Mouse (Mus musculus): ENCODE results near the gene Col6a3. TPM values are rescaled to one million over a fixed set of nuclear protein-coding genes. Genes with fewer than 3 reads are reported as not detected.

Gene Col6a3
- polyA plus RNA-seq, 1 experiment: 2.6 TPM

DNA sequence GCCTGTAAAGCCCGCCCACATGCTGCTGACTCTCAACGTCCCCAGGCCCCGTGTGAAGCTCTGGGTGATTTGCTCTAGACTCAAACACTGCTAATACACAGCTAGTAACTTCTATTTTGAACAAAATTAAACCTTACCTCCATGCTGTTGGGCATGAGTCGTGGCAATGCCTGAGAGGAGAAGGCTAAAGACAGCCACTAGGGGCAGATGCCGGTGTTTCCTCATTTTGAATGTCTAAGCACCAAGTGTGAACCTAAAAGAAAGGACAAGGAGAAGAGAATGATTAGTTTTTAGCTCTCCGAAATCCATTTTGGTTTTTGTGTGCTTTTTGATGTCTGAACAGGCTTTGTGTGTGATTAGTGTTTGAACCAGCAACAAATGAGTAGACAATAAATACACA, 13.8 kb downstream of the Col6a3 start:
- WGBS: 62% methylated on average over 6 of the region's 6 CpGs
- Histone ChIP-seq H3K27ac (ENCODE audit: insufficient read depth, low read length) (no peak overlapping the region), H3K4me3 (replicated peaks; ENCODE audit: insufficient read depth, low read depth, low read length) (no peak overlapping the region), H3K4me1 (ENCODE audit: control insufficient read depth, insufficient read depth, low read length) (no peaks in the 10 kb centered on the region), H3K27me3 (ENCODE audit: control insufficient read depth, insufficient read depth, low read length) (no peaks in the 10 kb centered on the region; the same call in 1 of the 2 replicates)
- TF ChIP-seq POLR2A (IDR thresholded peaks at IDR 0.05; ENCODE audit: borderline replicate concordance, insufficient read depth, low read length): no peak
- TF ChIP-seq CTCF (IDR thresholded peaks at IDR 0.05; ENCODE audit: borderline replicate concordance, insufficient read depth, low read depth, low read length): no peak
- DNase-seq: no peak

DNA sequence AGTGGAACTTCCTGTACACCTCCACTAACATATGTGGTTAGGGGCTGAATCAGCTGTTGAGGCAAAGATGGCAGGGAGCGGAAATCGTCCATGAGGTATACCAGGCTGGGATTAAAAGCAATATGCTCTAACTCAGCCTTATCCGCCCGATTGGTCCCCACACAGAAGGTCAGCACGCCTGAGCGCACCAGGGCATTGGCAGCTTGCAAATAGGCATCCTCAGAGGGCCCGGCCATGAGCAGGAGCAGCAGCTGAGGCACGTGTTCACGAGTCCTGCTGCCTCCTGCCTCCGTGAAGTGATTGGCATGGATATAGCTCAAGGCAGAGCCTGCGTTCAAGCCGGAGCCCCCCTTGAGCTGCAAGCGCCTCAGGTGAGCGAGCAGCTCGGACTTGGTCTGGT, 30.5 kb downstream of the Col6a3 start:
- no peaks in the 10 kb centered on the region for H3K27me3 ChIP-seq (ENCODE audit: control insufficient read depth, insufficient read depth, low read length)
- no peak for TF ChIP-seq POLR2A (IDR thresholded peaks at IDR 0.05; ENCODE audit: borderline replicate concordance, insufficient read depth, low read length)
- H3K4me1 ChIP-seq (ENCODE audit: control insufficient read depth, insufficient read depth, low read length): no peaks in the 10 kb centered on the region
- no peak overlapping the region for H3K4me3 ChIP-seq (replicated peaks; ENCODE audit: insufficient read depth, low read depth, low read length)
- WGBS: 31% methylated on average over 15 of the region's 15 CpGs
- no peak overlapping the region for H3K27ac ChIP-seq (ENCODE audit: insufficient read depth, low read length)
- DNase-seq: no peak

DNA sequence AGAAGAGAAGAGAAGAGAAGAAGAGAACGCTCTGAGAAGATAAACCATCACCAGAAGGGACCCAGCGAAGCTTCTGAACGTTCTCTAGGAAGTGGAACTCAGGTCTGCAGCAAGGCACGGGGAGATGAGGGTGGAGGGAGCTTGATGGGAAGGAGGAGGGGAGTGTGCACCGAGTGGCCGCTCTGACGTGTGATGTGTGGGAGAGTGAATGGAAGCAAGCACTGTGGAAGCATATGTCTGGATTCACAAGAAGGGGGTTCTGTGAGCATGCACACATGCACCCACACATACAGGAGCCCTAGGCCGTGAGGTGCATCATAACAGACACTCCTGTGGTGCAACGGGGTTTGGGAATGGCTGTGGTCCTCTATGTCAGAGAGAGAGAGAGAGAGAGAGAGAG, 34.8 kb downstream of the Col6a3 start:
- Histone ChIP-seq H3K27ac (ENCODE audit: insufficient read depth, low read length) (no peak overlapping the region), H3K4me3 (replicated peaks; ENCODE audit: insufficient read depth, low read depth, low read length) (no peak overlapping the region), H3K27me3 (ENCODE audit: control insufficient read depth, insufficient read depth, low read length) (no peaks in the 10 kb centered on the region), H3K4me1 (ENCODE audit: control insufficient read depth, insufficient read depth, low read length) (no peaks in the 10 kb centered on the region)
- DNase-seq: no peak
- 77% methylated on average over 9 of the region's 9 CpGs for WGBS
- TF ChIP-seq POLR2A (IDR thresholded peaks at IDR 0.05; ENCODE audit: borderline replicate concordance, insufficient read depth, low read length) (no peak), CTCF (IDR thresholded peaks at IDR 0.05; ENCODE audit: borderline replicate concordance, insufficient read depth, low read depth, low read length) (no peak)

DNA sequence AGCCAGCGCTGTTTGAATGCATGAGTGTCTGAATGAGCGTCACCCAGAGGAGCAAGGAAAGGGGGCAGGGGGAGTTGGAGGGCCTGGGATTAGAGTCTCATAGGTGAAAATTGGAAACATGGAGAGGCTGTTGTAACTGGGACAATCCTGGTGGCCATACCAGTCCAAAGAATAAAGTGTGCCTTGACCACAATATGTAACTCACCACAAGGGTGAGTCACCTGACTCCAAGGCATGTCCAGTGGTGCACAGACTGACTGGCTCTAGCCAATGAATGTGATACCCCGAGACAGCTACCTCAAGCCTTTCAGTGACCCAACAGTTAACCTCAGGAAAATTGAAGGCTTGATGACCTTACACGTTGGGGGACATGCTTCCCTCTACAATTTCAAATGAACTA, 40.7 kb downstream of the Col6a3 start:
- Histone ChIP-seq H3K27ac (ENCODE audit: insufficient read depth, low read length) (no peak overlapping the region), H3K4me3 (replicated peaks; ENCODE audit: insufficient read depth, low read depth, low read length) (no peak overlapping the region), H3K27me3 (ENCODE audit: control insufficient read depth, insufficient read depth, low read length) (no peaks in the 10 kb centered on the region), H3K4me1 (ENCODE audit: control insufficient read depth, insufficient read depth, low read length) (no peaks in the 10 kb centered on the region)
- DNase-seq: no peak
- WGBS: 88% methylated on average over 4 of the region's 4 CpGs
- no peak for TF ChIP-seq CTCF (IDR thresholded peaks at IDR 0.05; ENCODE audit: borderline replicate concordance, insufficient read depth, low read depth, low read length)
- no peak for TF ChIP-seq POLR2A (IDR thresholded peaks at IDR 0.05; ENCODE audit: borderline replicate concordance, insufficient read depth, low read length)

DNA sequence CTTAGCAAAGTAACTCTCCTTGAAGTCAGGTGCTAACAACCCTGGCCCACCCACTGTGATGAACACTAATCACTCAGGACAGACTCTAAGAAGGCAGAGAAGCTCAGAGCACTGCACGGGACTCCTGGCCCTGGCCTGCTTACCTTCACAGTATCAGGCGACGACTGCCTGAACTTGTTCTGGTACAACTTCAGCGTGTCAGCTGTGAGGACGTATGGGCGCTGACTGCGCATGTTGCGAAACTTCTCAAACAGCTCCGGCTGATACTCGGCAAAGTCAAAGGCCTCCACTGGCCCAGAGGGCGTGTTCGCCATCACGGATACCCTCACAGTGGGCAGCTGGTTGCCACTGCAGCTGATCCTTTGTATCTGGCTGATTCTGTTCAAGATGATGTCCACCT, 42.7 kb downstream of the Col6a3 start:
- 89% methylated on average over 13 of the region's 13 CpGs for WGBS
- TF ChIP-seq CTCF (IDR thresholded peaks at IDR 0.05; ENCODE audit: borderline replicate concordance, insufficient read depth, low read depth, low read length): no peak
- no peak overlapping the region for H3K4me3 ChIP-seq (replicated peaks; ENCODE audit: insufficient read depth, low read depth, low read length)
- no peaks in the 10 kb centered on the region for H3K4me1 ChIP-seq (ENCODE audit: control insufficient read depth, insufficient read depth, low read length)
- H3K27ac ChIP-seq (ENCODE audit: insufficient read depth, low read length): no peak overlapping the region
- H3K27me3 ChIP-seq (ENCODE audit: control insufficient read depth, insufficient read depth, low read length): no peaks in the 10 kb centered on the region
- no peak for DNase-seq

DNA sequence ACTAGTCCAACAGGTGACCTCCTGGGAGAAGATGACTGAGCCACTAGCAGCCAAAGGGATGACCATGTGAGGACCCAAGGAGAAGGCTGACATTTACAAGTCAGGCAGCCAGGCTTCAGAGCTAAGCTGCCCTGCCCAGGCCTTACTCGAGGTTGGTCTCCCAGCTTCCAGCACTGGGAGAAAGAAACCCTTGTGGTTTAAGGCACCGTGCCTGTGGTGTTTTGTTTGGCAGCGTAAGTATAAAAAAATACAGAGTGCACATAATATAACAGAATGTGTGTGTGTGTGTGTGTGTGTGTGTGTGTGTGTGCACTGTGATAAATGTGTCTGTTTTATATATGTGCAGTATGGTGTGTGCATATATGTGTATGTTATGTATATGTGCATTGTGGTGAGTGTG, 43.3 kb downstream of the Col6a3 start:
- H3K4me3 ChIP-seq (replicated peaks; ENCODE audit: insufficient read depth, low read depth, low read length): no peak overlapping the region
- no peak overlapping the region for H3K27ac ChIP-seq (ENCODE audit: insufficient read depth, low read length)
- no peaks in the 10 kb centered on the region for H3K4me1 ChIP-seq (ENCODE audit: control insufficient read depth, insufficient read depth, low read length)
- no peaks in the 10 kb centered on the region for H3K27me3 ChIP-seq (ENCODE audit: control insufficient read depth, insufficient read depth, low read length)
- 90% methylated on average over 3 of the region's 3 CpGs for WGBS
- no peak for DNase-seq
- no peak for TF ChIP-seq CTCF (IDR thresholded peaks at IDR 0.05; ENCODE audit: borderline replicate concordance, insufficient read depth, low read depth, low read length)
- no peak for TF ChIP-seq POLR2A (IDR thresholded peaks at IDR 0.05; ENCODE audit: borderline replicate concordance, insufficient read depth, low read length)

DNA sequence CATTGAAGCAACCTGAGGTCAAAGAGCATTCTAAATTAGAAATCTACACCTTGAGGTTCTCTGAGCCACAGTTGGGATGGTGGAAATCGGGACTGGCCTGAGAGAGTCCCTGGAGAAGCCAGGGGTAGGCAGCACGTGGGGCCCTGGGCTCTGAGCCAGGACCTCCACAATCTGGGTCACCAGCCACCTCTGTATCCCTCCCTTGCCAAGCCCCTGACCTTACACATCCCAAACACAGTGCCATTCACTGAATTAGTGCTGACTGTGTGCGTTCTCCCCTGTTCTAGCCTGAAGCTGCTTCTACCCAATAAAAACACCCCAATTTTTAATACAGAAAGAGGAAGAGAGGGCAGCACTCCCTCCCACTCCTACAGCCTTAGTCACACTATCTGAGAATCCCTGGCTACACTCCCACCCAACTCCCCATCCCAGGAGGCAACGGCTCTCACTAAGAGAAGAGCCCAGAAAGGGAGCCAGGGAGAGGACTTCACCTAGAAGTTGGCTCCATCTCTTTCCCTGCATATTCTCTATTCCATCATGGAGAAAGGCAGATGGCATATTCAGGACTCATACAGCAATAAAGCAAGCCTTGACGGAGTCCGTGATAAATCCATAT, 46.4 kb downstream of the Col6a3 start:
- no peaks in the 10 kb centered on the region for H3K4me1 ChIP-seq (ENCODE audit: control insufficient read depth, insufficient read depth, low read length)
- 28% methylated on average over 6 of the region's 6 CpGs for WGBS
- H3K27ac ChIP-seq (ENCODE audit: insufficient read depth, low read length): no peak overlapping the region
- no peak overlapping the region for H3K4me3 ChIP-seq (replicated peaks; ENCODE audit: insufficient read depth, low read depth, low read length)
- peak in 1 of 2 experiments; percentile 11 for DNase-seq
- TF ChIP-seq POLR2A (IDR thresholded peaks at IDR 0.05; ENCODE audit: borderline replicate concordance, insufficient read depth, low read length) (no peak), CTCF (IDR thresholded peaks at IDR 0.05; ENCODE audit: borderline replicate concordance, insufficient read depth, low read depth, low read length) (no peak)
- H3K27me3 ChIP-seq (ENCODE audit: control insufficient read depth, insufficient read depth, low read length): no peaks in the 10 kb centered on the region

DNA sequence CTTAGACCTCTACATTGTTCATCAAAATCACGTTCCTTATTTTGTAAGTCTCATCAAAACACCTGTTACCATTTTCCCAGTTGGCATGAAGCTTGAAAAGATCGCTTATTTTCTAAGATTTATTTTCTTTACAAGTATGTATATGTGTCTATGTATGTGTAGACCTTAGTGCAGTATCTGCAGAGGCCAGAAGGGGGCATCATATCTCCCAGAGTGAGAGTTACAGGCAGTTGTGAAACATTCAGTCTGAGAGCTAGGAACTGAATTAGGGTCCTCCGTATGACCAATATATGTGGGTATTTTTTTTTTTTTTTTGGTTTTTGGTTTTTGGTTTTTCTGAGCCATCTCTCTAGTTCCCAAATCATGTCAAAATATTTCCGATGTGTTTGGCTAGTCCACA, 50.4 kb downstream of the Col6a3 start:
- no peak for TF ChIP-seq POLR2A (IDR thresholded peaks at IDR 0.05; ENCODE audit: borderline replicate concordance, insufficient read depth, low read length)
- no peak for TF ChIP-seq CTCF (IDR thresholded peaks at IDR 0.05; ENCODE audit: borderline replicate concordance, insufficient read depth, low read depth, low read length)
- H3K4me3 ChIP-seq (replicated peaks; ENCODE audit: insufficient read depth, low read depth, low read length): no peak overlapping the region
- H3K27me3 ChIP-seq (ENCODE audit: control insufficient read depth, insufficient read depth, low read length): no peaks in the 10 kb centered on the region
- H3K4me1 ChIP-seq (ENCODE audit: control insufficient read depth, insufficient read depth, low read length): no peaks in the 10 kb centered on the region
- WGBS: 95% methylated on average over 4 of the region's 4 CpGs
- no peak for DNase-seq
- no peak overlapping the region for H3K27ac ChIP-seq (ENCODE audit: insufficient read depth, low read length)
